Mouse (Mus musculus): ENCODE data around the gene Rtn4rl2. TPM values are rescaled to one million over a fixed set of nuclear protein-coding genes. Genes with fewer than 3 reads are reported as not detected.
"Not testable (repeated sequence)": the region's sequence is repeated elsewhere in the genome, so short reads cannot be mapped to it uniquely, and the experiment has no call there.

The Rtn4rl2 gene
- polyA plus RNA-seq, 1 experiment from 2014 or later: 0.75 TPM

DNA sequence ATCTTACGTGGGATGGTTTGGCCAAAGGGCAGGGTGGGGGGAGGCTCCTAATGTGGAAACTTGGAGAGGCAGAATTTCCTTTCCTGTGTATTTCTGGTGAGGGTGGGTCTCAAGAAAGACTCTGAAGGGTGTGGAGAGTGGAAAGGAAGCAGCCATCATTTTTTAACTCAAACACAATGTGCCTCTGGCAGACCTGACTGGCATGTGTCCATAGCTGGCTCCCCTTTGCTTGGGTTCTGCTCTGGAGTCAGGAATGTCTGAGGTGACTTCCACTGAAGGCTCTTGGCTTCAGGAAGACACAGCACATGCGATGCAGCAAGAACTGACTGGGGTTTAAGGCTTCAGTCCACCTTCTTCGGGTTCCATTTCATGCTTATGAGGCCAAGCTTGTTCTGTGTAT lies 28.8 kb upstream of the Rtn4rl2 start:
- H3K27me3 ChIP-seq (ENCODE audit: control insufficient read depth, insufficient read depth, low read length): no peaks in the 10 kb centered on the region
- WGBS: 83% methylated on average over 3 of the region's 3 CpGs
- no peak overlapping the region for H3K27ac ChIP-seq (replicated peaks; ENCODE audit: low read depth, low read length)
- H3K4me1 ChIP-seq (ENCODE audit: control insufficient read depth, insufficient read depth, low read length): no peaks in the 10 kb centered on the region
- DNase-seq (ENCODE audit: low spot score): no peak
- H3K36me3 ChIP-seq (ENCODE audit: control insufficient read depth, insufficient read depth, low read length): no peaks in the 10 kb centered on the region
- no peak overlapping the region for H3K4me2 ChIP-seq (ENCODE audit: low read depth, severe bottlenecking)
- H3K9me3 ChIP-seq (ENCODE audit: control insufficient read depth, low read length): no peaks in the 10 kb centered on the region
- no peak overlapping the region for H3K9ac ChIP-seq (ENCODE audit: low read length)
- H3K4me3 ChIP-seq (ENCODE audit: low read depth, low read length): no peak overlapping the region
- ATAC-seq (ENCODE audit: insufficient number of reproducible peaks, low FRiP score, low TSS enrichment, low read depth): no peak

DNA sequence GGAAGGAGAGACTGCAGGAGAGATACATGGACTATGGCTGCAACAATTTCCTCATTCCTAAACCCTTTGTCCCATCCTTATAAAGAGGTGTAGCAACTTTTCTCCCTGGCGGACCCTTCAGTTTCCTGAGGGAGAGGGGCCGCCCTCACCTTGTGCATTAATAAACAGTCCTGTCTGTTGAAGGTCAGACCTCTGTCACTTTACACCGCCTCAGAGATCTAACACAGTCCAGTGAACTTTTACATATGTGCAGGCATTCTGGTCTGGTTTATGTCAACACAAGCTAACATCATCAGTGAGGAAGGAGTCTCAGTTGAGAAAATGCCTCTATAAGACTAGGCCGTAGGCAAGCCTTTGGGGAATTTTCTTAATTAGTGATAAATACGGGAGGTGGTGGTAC lies 27.4 kb upstream of the Rtn4rl2 start:
- no peak for ATAC-seq (ENCODE audit: insufficient number of reproducible peaks, low FRiP score, low TSS enrichment, low read depth)
- no peaks in the 10 kb centered on the region for H3K9me3 ChIP-seq (ENCODE audit: control insufficient read depth, low read length)
- WGBS: 68% methylated on average over 5 of the region's 5 CpGs
- H3K4me3 ChIP-seq (ENCODE audit: low read depth, low read length): no peak overlapping the region
- no peaks in the 10 kb centered on the region for H3K4me1 ChIP-seq (ENCODE audit: control insufficient read depth, insufficient read depth, low read length)
- no peak for DNase-seq (ENCODE audit: low spot score)
- no peak overlapping the region for H3K27ac ChIP-seq (replicated peaks; ENCODE audit: low read depth, low read length)
- H3K9ac ChIP-seq (ENCODE audit: low read length): no peak overlapping the region
- H3K27me3 ChIP-seq (ENCODE audit: control insufficient read depth, insufficient read depth, low read length): no peaks in the 10 kb centered on the region
- no peaks in the 10 kb centered on the region for H3K36me3 ChIP-seq (ENCODE audit: control insufficient read depth, insufficient read depth, low read length)
- H3K4me2 ChIP-seq (ENCODE audit: low read depth, severe bottlenecking): no peak overlapping the region

DNA sequence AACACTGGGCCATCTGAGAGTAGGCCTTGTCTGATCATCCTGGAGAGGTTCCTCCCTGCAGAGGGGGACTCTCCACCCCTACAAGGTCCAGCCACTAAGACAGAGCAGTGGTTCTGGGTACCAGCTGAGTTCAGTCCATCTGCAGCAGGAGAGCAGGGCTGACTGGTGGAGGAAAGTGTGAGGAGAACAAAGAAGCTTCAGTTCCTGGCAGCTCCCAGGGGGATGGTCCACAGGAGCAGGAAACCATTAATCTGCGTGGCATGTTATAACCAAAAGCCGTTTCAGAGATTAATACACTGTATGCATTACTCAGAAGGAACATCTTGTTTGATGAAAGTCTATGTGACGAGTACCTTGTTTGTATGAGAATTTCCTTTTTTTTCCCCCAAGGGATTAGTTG lies 26.2 kb upstream of the Rtn4rl2 start:
- 50% methylated on average over 3 of the region's 3 CpGs for WGBS
- no peak overlapping the region for H3K4me3 ChIP-seq (ENCODE audit: low read depth, low read length)
- no peak overlapping the region for H3K27ac ChIP-seq (replicated peaks; ENCODE audit: low read depth, low read length)
- no peak overlapping the region for H3K9ac ChIP-seq (ENCODE audit: low read length)
- H3K4me1 ChIP-seq (ENCODE audit: control insufficient read depth, insufficient read depth, low read length): no peaks in the 10 kb centered on the region
- H3K27me3 ChIP-seq (ENCODE audit: control insufficient read depth, insufficient read depth, low read length): no peaks in the 10 kb centered on the region
- DNase-seq (ENCODE audit: low spot score): no peak
- H3K4me2 ChIP-seq (ENCODE audit: low read depth, severe bottlenecking): no peak overlapping the region
- H3K9me3 ChIP-seq (ENCODE audit: control insufficient read depth, low read length): no peaks in the 10 kb centered on the region
- H3K36me3 ChIP-seq (ENCODE audit: control insufficient read depth, insufficient read depth, low read length): no peaks in the 10 kb centered on the region
- no peak for ATAC-seq (ENCODE audit: insufficient number of reproducible peaks, low FRiP score, low TSS enrichment, low read depth)

DNA sequence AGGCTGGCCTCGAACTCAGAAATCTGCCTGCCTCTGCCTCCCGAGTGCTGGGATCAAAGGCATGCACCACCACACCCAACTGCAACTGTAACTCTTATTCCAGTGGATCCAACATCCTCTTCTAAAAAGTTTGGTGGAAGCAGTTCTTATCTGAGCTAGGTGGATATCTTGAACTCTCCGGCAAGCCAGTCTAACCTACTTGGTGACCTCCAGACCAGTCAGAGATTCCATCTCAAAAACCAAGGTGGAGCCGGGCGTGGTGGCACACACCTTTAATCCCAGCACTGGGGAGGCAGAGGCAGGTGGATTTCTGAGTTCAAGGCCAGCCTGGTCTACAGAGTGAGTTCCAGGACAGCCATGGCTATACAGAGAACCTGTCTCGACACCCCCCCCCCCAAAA lies 10.2 kb upstream of the Rtn4rl2 start:
- H3K4me2 ChIP-seq (ENCODE audit: low read depth, severe bottlenecking); H3K27me3 ChIP-seq (ENCODE audit: control insufficient read depth, insufficient read depth, low read length); ATAC-seq (ENCODE audit: insufficient number of reproducible peaks, low FRiP score, low TSS enrichment, low read depth); H3K27ac ChIP-seq (replicated peaks; ENCODE audit: low read depth, low read length); H3K4me1 ChIP-seq (ENCODE audit: control insufficient read depth, insufficient read depth, low read length); H3K9me3 ChIP-seq (ENCODE audit: control insufficient read depth, low read length); H3K9ac ChIP-seq (ENCODE audit: low read length); DNase-seq (ENCODE audit: low spot score); H3K4me3 ChIP-seq (ENCODE audit: low read depth, low read length); H3K36me3 ChIP-seq (ENCODE audit: control insufficient read depth, insufficient read depth, low read length): not testable (repeated sequence)
- WGBS: 91% methylated on average over 6 of the region's 6 CpGs

DNA sequence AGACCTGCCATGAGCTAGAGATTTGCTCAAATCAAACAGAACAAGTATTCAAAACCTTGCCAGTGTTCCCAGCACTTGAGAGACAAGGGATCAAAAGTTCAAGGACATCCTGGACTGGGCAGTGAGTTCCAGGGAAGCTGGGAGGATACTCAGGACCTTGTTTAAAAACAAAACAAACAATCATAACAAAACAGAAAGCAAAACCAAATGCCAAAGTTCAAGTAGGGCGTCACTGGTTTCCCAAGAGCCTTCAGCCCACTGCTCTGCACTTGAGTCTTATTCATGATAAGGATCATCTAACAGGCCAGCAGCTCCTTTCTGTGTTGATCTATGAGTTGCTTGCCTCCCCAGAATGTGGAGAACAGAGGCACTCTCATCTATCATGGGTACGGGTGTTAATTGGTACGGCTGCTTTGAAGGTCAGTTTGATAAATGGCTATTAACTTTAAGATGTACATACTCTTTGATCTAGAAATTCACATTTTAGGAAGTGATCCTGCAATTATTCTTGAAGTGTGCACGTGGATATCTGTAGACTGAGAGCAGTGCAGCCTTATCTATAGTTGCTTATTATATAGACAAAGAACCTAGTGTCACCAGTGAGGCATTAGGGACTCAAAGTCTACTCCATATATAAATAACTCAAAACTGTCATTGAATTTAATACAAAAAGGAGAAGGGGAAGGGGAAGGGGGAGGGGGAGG lies 9.1 kb upstream of the Rtn4rl2 start:
- 35% methylated on average over 4 of the region's 4 CpGs for WGBS
- ATAC-seq (ENCODE audit: insufficient number of reproducible peaks, low FRiP score, low TSS enrichment, low read depth) (no peak), DNase-seq (ENCODE audit: low spot score) (no peak)
- Histone ChIP-seq H3K4me3 (ENCODE audit: low read depth, low read length) (no peak overlapping the region), H3K4me1 (ENCODE audit: control insufficient read depth, insufficient read depth, low read length) (no peaks in the 10 kb centered on the region), H3K9ac (ENCODE audit: low read length) (no peak overlapping the region), H3K36me3 (ENCODE audit: control insufficient read depth, insufficient read depth, low read length) (no peaks in the 10 kb centered on the region), H3K27ac (replicated peaks; ENCODE audit: low read depth, low read length) (no peak overlapping the region), H3K27me3 (ENCODE audit: control insufficient read depth, insufficient read depth, low read length) (peaks cover 5% of the 10 kb centered on the region; the same call in 1 of the 2 replicates), H3K4me2 (ENCODE audit: low read depth, severe bottlenecking) (no peak overlapping the region), H3K9me3 (ENCODE audit: control insufficient read depth, low read length) (no peaks in the 10 kb centered on the region)

DNA sequence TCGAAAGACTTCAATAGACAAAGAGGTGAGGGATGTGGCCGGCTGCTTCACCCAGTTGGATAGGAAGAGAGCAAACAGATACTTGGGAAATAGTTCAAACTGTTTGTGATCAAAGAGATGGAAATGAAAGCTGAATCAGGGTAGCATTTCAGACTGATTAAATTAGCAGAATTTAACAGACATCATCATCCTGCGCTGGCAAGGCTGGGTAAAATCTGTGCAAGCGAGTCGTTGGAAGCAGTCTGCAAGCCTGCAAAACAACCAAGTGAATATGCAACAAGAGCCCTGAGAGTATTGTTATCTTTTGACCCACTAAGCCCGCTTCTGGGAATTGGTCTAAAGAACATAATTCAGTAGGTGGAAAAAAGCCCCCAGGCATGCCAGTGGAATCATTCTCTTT lies 6.8 kb upstream of the Rtn4rl2 start:
- DNase-seq (ENCODE audit: low spot score): no peak
- Histone ChIP-seq H3K27me3 (ENCODE audit: control insufficient read depth, insufficient read depth, low read length) (peaks cover 18% of the 10 kb centered on the region), H3K27ac (replicated peaks; ENCODE audit: low read depth, low read length) (no peak overlapping the region), H3K36me3 (ENCODE audit: control insufficient read depth, insufficient read depth, low read length) (no peaks in the 10 kb centered on the region), H3K9me3 (ENCODE audit: control insufficient read depth, low read length) (no peaks in the 10 kb centered on the region), H3K4me1 (ENCODE audit: control insufficient read depth, insufficient read depth, low read length) (0 out of 2 replicates have a peak, but pooled peaks cover 2% of the 10 kb centered on the region), H3K9ac (ENCODE audit: low read length) (no peak overlapping the region), H3K4me3 (ENCODE audit: low read depth, low read length) (no peak overlapping the region), H3K4me2 (ENCODE audit: low read depth, severe bottlenecking) (no peak overlapping the region)
- 57% methylated on average over 6 of the region's 6 CpGs for WGBS
- no peak for ATAC-seq (ENCODE audit: insufficient number of reproducible peaks, low FRiP score, low TSS enrichment, low read depth)

DNA sequence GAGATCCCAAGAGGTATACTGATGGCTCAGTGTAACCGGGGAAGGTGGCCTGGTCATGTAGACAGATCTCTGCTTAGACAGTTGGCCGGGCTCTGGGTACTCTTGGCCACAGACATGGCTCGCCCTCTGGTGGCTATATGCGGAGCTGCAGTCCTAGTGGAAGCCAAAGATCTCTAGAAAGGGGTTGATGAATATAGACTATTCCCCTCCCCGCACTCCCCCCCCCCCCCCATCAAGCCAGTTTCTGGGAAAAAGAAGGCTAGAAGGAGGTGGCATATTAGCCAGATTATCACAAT lies 3.5 kb upstream of the Rtn4rl2 start:
- Histone ChIP-seq H3K9me3 (ENCODE audit: control insufficient read depth, low read length) (no peaks in the 10 kb centered on the region), H3K4me3 (ENCODE audit: low read depth, low read length) (no peak overlapping the region), H3K27ac (replicated peaks; ENCODE audit: low read depth, low read length) (no peak overlapping the region), H3K9ac (ENCODE audit: low read length) (no peak overlapping the region), H3K4me1 (ENCODE audit: control insufficient read depth, insufficient read depth, low read length) (peaks cover 10% of the 10 kb centered on the region), H3K36me3 (ENCODE audit: control insufficient read depth, insufficient read depth, low read length) (no peaks in the 10 kb centered on the region), H3K27me3 (ENCODE audit: control insufficient read depth, insufficient read depth, low read length) (peaks cover 50% of the 10 kb centered on the region), H3K4me2 (ENCODE audit: low read depth, severe bottlenecking) (no peak overlapping the region)
- 3% methylated on average over 5 of the region's 5 CpGs for WGBS
- DNase-seq (ENCODE audit: low spot score) (peak; percentile 84), ATAC-seq (ENCODE audit: insufficient number of reproducible peaks, low FRiP score, low TSS enrichment, low read depth) (no peak)

DNA sequence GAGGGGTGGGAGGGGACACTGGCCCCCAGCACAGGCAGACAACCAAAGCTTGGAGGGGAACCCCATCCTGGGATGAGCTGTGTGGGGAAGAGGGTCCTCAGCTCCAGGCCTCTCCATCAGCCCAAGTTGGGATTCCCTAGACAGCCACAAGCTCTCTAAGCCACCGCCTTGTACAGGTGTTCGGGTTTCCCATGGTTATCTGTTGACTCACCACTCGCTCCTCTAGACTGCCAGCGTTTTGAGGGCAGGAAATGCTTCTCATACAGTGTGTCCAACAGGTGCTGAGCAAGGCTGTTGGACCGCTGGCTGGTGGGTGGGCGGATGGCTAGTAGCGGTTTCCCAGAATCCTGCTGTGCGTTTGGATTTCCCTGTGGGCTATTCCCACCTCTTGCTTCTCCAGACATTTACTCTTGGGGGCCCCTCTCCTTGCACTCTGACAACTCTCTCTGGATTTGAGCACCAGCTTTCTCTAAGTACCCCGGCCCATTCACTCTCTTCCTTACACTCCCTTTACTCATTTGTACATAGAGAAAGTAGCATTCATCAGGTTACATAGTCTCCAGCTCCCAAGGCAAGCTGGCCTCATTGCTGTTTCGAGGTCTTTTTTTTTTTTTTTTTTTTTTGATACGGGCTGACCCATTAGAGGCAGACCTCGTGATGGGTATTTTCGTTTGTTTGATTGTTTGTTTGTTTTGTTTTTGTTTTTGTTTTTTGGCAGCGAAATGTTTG lies 3.0 kb upstream of the Rtn4rl2 start:
- 12% methylated on average over 14 of the region's 14 CpGs for WGBS
- Histone ChIP-seq H3K4me2 (ENCODE audit: low read depth, severe bottlenecking) (no peak overlapping the region), H3K27ac (replicated peaks; ENCODE audit: low read depth, low read length) (no peak overlapping the region), H3K4me3 (ENCODE audit: low read depth, low read length) (peak overlapping the region; percentile 2; the same call in 1 of the 2 replicates), H3K27me3 (ENCODE audit: control insufficient read depth, insufficient read depth, low read length) (peaks cover 55% of the 10 kb centered on the region), H3K36me3 (ENCODE audit: control insufficient read depth, insufficient read depth, low read length) (no peaks in the 10 kb centered on the region), H3K4me1 (ENCODE audit: control insufficient read depth, insufficient read depth, low read length) (peaks cover 10% of the 10 kb centered on the region), H3K9ac (ENCODE audit: low read length) (no peak overlapping the region), H3K9me3 (ENCODE audit: control insufficient read depth, low read length) (no peaks in the 10 kb centered on the region)
- peak; percentile 31 for DNase-seq (ENCODE audit: low spot score)
- ATAC-seq (ENCODE audit: insufficient number of reproducible peaks, low FRiP score, low TSS enrichment, low read depth): no peak

Measured in limb, embryonic 11.5 days (tissue).